Mouse (Mus musculus) left cerebral cortex, adult 2 months (tissue): ENCODE results near the gene Selp. TPM values are rescaled to one million over a fixed set of nuclear protein-coding genes. Genes with fewer than 3 reads are reported as not detected.

Source experiments
- DNase-seq, 2 experiments: peaks; one replicate each; pipeline ENCODE4 v3.0.0; 2021 to 2022; ENCODE audit warnings: low spot score in 2 of 2, mixed read lengths in 1 of 2; ENCODE audit errors: extremely low spot score in 1 of 2
- H3K27ac ChIP-seq: fragments of 200-600 bp; 2 replicates; pipeline ENCODE4 v1.8.1; 2022
- H3K4me3 ChIP-seq: fragments of 200-600 bp; 2 replicates; pipeline ENCODE4 v1.8.1; 2022
- CTCF ChIP-seq: fragments of 200-600 bp; IDR thresholded peaks from 2 replicates; pipeline ENCODE4 v1.8.1; 2022; ENCODE audit warnings: antibody characterized with exemption, mild to moderate bottlenecking, moderate library complexity
- intact Hi-C: fragments of 180-260 bp; cut with DNase I; formaldehyde crosslinking; loops from one replicate; pipeline ENCODE4 v1.15.1; 2025
- total RNA-seq, 2 experiments: library from RNA; stranded (reverse); gene quantifications; 2 replicates each; pipeline ENCODE4 v1.2.3; 2021

Selp gene
- total RNA-seq, 2 experiments from 2014 or later: not detected

- DNase-seq: no peak
- no peak for TF ChIP-seq CTCF
- intact Hi-C loops: no loop called here
Measured at GRCm38 (mm10) chr1:164123836-164124235, 8.8 kb downstream of the Selp start.

GRCm38 (mm10) chr1:164130013-164130412 is 14.9 kb downstream of the Selp start:
- no peak overlapping the region for H3K27ac ChIP-seq
- no peak for DNase-seq
- TF ChIP-seq CTCF: no peak
- intact Hi-C loops: loop anchor here (10.0 kb wide), 1 partner anchor 975 kb away; no protein-coding TSS in a partner anchor
- H3K4me3 ChIP-seq: no peak overlapping the region

More at GRCm38 (mm10) chr1:164123836-164124235, 8.8 kb downstream of the Selp start:
- Histone ChIP-seq H3K27ac (no peak overlapping the region), H3K4me3 (no peak overlapping the region)

DNA sequence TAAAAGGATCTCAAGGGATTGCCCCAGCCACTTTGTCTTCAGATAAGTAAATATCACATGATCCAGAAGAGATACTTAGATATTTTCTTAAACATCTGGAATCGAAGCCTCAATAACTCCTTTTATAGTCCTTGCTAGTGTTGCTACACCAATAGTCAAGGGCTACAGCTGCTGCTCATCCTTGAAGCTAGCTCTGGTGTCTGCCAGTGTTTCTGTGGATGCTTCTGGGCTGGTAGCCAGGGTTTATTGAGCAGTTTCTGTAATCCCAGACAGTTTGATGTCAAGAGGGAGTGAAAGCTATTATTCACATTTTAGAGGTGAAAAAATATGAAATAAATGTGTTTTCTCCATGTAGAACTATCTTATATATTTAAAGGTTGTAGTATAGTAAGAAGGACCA is 17.5 kb downstream of the Selp start:
- intact Hi-C loops: loop anchor here (10.0 kb wide), 1 partner anchor 978 kb away; no protein-coding TSS in a partner anchor
- TF ChIP-seq CTCF: no peak
- no peak overlapping the region for H3K27ac ChIP-seq
- DNase-seq: no peak
- no peak overlapping the region for H3K4me3 ChIP-seq

- Histone ChIP-seq H3K27ac (no peak overlapping the region), H3K4me3 (no peak overlapping the region)
- DNase-seq: no peak
- TF ChIP-seq CTCF: no peak
- intact Hi-C loops: loop anchor here (10.0 kb wide), 1 partner anchor 979 kb away; no protein-coding TSS in a partner anchor
Measured at GRCm38 (mm10) chr1:164134101-164134500, 19.0 kb downstream of the Selp start.

- no peak for DNase-seq
- intact Hi-C loops: loop anchor here (10.0 kb wide), 1 partner anchor 981 kb away; no protein-coding TSS in a partner anchor
- Histone ChIP-seq H3K27ac (no peak overlapping the region), H3K4me3 (no peak overlapping the region)
- TF ChIP-seq CTCF: no peak
Measured at GRCm38 (mm10) chr1:164135360-164135759, 20.3 kb downstream of the Selp start.

GRCm38 (mm10) chr1:164135960-164136359 is 20.9 kb downstream of the Selp start:
- DNase-seq: no peak
- TF ChIP-seq CTCF: no peak
- Histone ChIP-seq H3K4me3 (no peak overlapping the region), H3K27ac (no peak overlapping the region)
- intact Hi-C loops: loop anchor here (10.0 kb wide), 1 partner anchor 981 kb away; no protein-coding TSS in a partner anchor

DNA sequence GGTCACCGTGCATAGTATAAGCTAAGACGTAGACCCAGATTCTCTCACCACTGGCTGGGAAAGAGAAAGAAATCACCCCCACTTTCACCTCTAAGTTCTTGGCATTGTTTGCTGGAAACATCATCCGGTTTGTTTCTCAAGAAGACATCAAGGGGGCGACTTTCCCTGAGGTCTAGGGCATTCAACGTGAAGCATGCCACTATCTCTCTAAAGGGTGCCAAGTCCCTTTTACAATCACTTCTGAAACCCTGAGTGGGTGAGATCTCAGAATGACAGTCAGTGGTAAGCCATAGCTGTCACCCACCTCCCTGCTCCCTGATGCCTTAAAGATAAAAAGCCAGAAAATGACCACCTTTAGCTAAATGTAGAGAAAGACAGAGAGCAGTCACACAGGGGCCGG is 21.6 kb downstream of the Selp start:
- no peak for DNase-seq
- Histone ChIP-seq H3K27ac (no peak overlapping the region), H3K4me3 (no peak overlapping the region)
- intact Hi-C loops: loop anchor here (10.0 kb wide), 1 partner anchor 982 kb away; no protein-coding TSS in a partner anchor
- TF ChIP-seq CTCF: no peak

DNA sequence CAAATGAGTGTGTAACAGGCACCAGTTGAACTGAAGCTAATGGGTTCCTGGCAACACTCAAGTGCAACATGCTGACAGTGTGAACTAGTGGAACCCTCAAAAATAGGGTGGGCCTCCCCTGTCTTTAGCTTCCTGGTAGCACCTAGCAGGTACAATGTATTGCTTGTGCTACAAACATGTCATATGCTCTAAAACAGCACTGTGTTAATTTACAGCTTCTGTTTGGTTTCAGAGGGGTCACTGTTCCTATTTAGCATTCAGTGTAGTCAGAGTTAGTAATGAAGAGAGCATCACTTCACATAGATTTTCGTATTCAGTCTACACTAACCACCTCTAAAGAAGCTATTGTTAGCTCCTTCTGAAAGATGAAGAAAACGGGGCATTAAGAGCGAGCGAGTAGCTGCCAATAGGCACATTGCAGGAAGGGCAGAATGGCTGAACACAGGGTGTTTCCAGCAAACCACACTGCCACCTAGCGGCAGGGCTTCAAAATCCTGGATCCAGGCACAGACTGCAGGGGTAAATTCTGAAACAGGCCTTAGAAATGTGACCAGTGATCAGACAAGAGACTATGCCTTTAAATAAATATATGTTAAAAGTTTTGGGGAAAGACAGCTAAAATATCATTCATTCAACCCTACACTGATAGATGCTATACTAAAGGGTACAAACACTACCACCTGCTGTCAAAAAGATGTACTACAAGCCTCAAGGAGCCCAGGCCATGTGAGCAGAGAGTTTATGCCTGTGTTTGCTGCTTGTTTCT is 23.5 kb downstream of the Selp start:
- Histone ChIP-seq H3K4me3 (no peak overlapping the region), H3K27ac (no peak overlapping the region)
- peak; percentile 87 for TF ChIP-seq CTCF
- intact Hi-C loops: loop anchor here (1.0 to 10.0 kb wide), 3 partner anchors 78 to 984 kb away; partner anchors contain the start of gene Sell
- DNase-seq: peak; percentile 71 to 84

DNA sequence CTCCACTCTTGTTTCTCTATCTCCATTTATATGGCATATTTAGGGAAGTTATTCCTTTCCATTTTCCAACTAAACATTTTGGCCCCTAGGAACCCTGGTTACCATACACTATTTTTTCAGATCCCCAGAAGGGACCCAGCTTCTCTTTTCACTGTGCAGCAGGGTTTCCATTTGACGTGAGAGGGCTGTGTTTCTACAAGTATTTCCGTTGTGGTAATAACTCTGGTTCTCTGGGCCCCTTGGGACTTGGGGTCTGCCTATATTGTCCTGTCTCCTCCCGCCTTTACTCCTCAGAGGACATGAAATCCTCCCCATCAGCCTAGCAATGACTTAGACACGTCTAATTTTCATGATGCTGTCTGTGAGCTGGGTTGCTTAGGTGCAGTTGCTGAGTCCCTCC is 24.4 kb downstream of the Selp start:
- intact Hi-C loops: loop anchor here (2.0 to 10.0 kb wide), 2 partner anchors 79 to 985 kb away; partner anchors contain the start of gene Sell
- TF ChIP-seq CTCF: no peak
- no peak for DNase-seq
- H3K4me3 ChIP-seq: no peak overlapping the region
- H3K27ac ChIP-seq: no peak overlapping the region

GRCm38 (mm10) chr1:164149083-164149482 is 34.0 kb downstream of the Selp start:
- no peak overlapping the region for H3K4me3 ChIP-seq
- no peak overlapping the region for H3K27ac ChIP-seq
- DNase-seq: no peak
- no peak for TF ChIP-seq CTCF
- intact Hi-C loops: loop anchor here (2.0 kb wide), 1 partner anchor 36 kb away; no protein-coding TSS in a partner anchor

- H3K4me3 ChIP-seq: no peak within 1 kb of the TSS
- no peak for TF ChIP-seq CTCF
- H3K27ac ChIP-seq: no peak within 1 kb of the TSS
- no peak for DNase-seq
- intact Hi-C loops: no loop called here
Measured at GRCm38 (mm10) chr1:164151387-164152088, 36.5 kb downstream of the Selp start, which contains the start of gene F5. Gene F5, plus strand, starts transcription at chr1:164151838.

GRCm38 (mm10) chr1:164152836-164153235 is 37.8 kb downstream of the Selp start:
- no peak for TF ChIP-seq CTCF
- no peak overlapping the region for H3K27ac ChIP-seq
- DNase-seq: no peak
- intact Hi-C loops: no loop called here
- H3K4me3 ChIP-seq: no peak overlapping the region
